Mouse (Mus musculus) erythroblast, embryonic 14.5 days (primary cell): ENCODE results near the gene Hrasls5.

ENCODE experiments used
- GATA1 ChIP-seq: IDR thresholded peaks from 2 replicates; pipeline ENCODE4 v1.6.1; 2012; ENCODE audit warnings: low read length, inconsistent platforms, mixed read lengths
- TAL1 ChIP-seq: IDR thresholded peaks from 3 replicates; pipeline ENCODE4 v1.6.1; 2012; ENCODE audit warnings: low read length, inconsistent platforms, mixed read lengths

- TF ChIP-seq GATA1 (no peak), TAL1 (no peak)
These were observed 21.4 kb downstream of the Hrasls5 start for GRCm38 (mm10) chr19:7633786-7634185.
